Mouse (Mus musculus): ENCODE measurements around the gene Setx. TPM values are rescaled to one million over a fixed set of nuclear protein-coding genes. Genes with fewer than 3 reads are reported as not detected.
A peak's percentile ranks its signal among the peaks of the same experiment; 100 is the strongest.
"Not testable (repeated sequence)": the region's sequence is repeated elsewhere in the genome, so short reads cannot be mapped to it uniquely, and the experiment has no call there.

Setx gene
- 10 to 100 TPM; 61.5 to 66.4 TPM for total RNA-seq (2021)

DNA sequence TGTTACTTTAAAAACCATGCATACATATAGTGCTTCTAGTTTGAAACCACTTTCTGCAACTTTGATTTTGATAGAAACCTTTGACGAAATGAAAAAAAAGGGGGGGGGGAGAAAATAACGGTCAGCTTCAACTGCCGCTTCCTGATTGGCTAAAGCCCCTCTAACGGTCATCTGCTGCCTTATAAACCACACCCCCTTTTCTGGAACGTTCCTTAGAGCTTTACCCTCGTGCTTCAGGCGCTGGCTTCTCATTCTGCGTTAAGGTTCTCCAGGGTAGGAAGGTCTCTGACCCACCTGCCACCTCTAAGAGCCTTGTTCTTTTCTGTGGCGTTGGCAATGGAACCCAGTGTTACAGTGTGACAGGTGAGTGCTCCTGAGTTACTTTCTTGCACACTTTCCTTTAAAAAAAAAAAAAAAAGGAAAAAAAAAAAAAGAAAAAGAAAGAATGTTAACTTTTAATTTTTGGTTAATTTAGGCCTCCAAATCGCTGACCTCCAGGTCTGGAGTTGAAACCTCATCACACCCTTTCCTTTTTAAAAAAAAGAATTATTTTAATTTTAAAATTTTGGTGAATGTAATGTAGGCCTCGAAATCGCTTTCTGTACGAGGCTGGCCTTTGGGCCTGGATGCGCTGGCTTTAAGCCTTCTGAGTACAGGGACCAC, at the start of gene Setx:
Gene Setx, plus strand, starts transcription at position 275 of the 663 bp plus-strand sequence.
- DNase-seq, result no peak
- intact Hi-C loops (cut with DNase I), result no loop called here

GRCm38 (mm10) chr2:29074676-29075075, 49.3 kb upstream of the Setx start:
- intact Hi-C loops (cut with DNase I), result no loop called here
- DNase-seq, result no peak

DNA sequence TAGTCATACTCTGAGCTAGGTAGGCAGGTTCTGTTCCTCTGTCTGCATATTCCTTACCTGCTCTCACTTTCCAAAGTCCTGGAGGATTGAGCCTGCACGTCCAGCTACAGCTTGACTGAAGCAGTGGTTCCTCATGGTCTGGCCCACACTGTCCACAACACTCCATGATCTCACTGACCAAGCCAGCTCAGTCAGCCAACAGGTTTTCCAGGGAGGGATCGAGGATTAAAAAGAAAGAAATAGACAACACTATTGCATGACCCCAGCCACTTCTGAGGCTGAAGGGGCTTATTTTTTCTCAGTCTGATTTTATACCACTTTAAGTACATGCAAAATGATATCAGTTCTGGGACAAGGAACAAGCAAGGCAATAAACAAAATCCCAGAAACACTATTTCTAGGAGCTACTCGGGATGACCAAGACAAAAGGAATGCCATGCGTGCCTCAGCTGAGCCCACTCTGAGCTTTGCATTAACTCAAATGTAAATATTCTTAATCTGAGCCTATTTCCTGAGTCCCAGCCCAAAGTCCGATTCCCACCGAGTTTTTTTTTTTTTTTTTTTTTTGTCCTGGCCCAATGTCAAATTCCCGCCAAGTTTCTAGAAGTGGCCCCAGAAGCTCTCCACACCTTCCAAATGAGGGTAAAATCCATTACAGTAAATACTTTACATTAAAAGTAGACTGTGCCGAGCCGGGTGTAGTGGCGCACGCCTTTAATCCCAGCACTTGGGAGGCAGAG, 48.5 kb upstream of the Setx start:
- intact Hi-C loops (cut with DNase I), result no loop called here
- no peak for DNase-seq

DNA sequence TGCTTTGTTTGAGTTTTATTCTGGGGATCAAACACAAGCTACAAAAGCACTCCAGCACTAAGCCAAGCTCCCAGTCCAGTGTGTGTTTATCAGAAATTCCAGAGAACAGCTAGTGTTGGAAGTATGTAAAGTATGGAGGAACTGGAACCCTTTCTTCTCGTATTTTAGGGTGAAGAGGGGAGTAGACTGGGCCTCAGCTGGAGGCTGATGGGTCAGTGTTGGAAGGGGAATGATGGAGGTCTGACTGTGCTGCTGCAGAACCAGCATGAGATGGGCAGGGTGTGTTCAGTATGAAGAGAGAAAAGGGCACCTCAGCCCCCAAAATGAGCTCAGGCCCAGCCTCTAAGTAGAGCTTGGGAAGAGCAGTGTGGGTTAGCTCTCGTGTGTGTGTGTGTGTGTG, 47.8 kb upstream of the Setx start:
- no peak for DNase-seq
- intact Hi-C loops (cut with DNase I), result no loop called here

DNA sequence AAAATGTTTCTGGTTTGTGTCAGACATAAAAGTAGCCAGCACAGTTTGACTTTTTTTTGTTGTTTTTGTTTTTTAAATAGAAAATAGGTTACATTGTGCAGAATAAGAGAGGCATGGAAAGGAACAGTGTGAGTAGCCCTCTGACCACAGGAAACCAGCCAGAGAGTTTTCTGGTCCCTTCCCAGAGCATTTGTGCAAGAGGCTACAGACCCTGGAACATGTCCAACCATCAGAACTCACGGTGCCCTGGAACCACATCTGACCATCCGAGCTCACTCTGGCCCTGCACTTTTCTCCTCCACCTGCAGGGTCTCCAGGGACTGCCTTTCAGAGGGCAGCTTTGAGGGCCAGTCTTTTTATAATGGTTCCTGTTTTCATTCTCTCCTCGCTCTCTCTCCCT, 42.0 kb upstream of the Setx start:
- intact Hi-C loops (cut with DNase I), result no loop called here
- DNase-seq, result no peak

GRCm38 (mm10) chr2:29086026-29086425, 38.0 kb upstream of the Setx start:
- intact Hi-C loops (cut with DNase I), result no loop called here
- no peak for DNase-seq

DNA sequence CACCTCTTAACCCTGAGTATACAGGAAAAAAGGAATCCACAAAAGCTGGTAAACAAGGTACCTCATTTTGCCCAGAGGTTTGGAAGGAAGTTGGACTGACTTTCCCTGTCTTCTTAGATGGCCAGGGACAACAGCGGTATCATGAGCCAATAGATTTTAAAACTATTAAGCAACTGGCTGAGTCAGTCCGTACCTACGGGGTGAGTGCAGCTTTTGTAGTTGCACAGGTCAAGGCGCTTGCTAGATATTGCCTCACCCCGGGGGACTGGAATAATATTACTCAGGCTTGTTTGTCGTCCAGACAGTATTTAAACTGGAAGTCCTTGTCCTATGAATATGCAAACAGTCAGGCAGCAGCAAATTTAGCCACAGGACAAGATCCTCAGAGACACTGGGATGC, 34.7 kb upstream of the Setx start:
- intact Hi-C loops (cut with DNase I); DNase-seq: not testable (repeated sequence)

DNA sequence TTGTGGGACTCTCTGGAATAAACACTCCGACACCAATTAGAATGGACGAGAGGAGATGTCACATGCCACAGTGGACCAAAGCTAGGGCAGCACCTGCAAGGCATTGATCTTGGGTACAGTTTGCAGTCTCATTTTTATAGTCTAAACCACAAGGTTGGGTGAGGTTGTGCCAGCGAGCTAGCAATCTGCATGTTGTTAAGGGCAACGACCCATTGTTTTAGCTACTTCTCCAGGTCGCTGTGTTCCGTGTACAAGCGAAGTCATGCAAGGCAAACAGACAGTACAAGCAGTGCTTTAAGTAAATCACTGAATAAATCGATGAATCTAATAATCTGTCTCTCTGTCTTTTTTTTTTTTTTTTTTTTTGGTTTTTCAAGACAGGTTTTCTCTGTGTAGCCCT, 28.3 kb upstream of the Setx start:
- DNase-seq, result no peak
- intact Hi-C loops (cut with DNase I), result no loop called here

DNA sequence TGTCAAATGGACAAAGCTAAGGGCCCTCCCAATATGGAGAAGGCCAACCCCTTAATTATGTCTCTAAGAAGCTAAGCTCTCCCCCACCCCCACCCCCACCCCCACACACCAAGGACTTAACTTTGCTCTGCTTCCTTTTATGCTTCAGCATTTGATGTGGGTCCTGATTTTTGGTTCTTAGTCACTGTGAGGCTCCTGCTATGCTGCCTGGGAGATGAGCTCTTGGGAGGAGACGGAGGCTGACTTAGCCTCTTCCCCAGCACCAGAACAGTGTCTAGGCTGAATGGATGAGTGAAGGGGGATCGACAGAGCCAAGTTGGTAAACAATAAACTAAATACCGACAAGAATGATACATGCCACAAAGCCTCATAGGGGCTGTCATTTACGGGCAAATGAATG, 27.2 kb upstream of the Setx start:
- intact Hi-C loops (cut with DNase I), result no loop called here
- no peak for DNase-seq

GRCm38 (mm10) chr2:29097465-29097864, 26.5 kb upstream of the Setx start:
- intact Hi-C loops (cut with DNase I), result no loop called here
- no peak for DNase-seq

- intact Hi-C loops (cut with DNase I); DNase-seq: not testable (repeated sequence)
Observed at GRCm38 (mm10) chr2:29097955-29098354, 26.0 kb upstream of the Setx start.

- intact Hi-C loops (cut with DNase I), result no loop called here
- DNase-seq, result no peak
Observed at GRCm38 (mm10) chr2:29098786-29099185, 25.2 kb upstream of the Setx start.

DNA sequence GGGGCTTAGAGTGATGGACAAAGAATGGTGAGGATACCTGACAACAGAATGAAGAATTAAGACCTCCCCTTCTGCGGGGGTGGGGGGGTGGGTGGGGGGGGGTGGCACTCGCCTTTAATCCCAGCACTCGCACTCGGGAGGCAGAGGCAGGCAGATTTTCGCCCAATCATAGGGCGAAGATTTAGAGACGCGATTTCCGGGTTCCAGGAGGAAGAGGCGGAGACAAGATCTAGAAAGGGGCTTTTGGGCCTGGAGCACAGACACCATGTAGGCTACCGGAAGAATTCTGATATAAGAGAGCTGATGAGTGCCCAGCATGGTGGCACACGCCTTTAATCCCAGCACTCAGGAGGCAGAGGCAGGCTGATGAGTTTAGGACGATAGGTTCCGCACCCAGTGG, 24.3 kb upstream of the Setx start:
- no peak for DNase-seq
- intact Hi-C loops (cut with DNase I), result no loop called here

DNA sequence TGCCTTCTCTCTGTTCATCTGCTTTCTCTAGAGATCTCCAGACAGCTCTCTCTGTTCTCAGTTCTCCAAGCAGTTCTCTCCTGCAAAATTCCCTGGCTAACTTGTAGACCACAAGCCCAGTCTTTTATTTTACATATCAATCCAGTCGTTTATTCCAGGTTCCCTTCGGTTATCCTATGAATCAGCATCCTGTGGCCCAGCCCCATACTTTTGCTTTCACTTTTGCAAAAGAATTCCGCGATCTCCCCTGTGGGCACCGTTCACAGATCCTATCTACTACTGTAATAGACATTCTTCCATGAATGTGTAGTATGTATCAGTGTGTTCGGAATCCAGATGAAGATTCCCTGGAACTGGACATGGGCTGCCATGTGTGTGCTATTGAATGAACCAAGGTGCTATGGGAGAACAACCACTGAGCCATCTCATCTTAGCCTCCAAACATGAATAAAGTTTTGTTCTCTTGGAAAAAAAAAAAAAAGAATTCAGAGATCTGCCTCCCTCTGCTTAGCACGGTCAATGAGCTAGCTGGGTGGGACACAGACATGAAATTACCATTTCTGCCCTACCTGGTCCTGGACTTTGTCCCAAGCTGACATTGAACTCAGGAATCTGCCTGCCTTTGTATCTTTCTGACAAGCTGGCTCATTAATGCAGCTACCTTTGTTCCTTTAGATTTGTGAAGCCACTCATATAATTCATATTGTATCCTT, 23.0 kb upstream of the Setx start:
- intact Hi-C loops (cut with DNase I), result no loop called here
- DNase-seq, result no peak

DNA sequence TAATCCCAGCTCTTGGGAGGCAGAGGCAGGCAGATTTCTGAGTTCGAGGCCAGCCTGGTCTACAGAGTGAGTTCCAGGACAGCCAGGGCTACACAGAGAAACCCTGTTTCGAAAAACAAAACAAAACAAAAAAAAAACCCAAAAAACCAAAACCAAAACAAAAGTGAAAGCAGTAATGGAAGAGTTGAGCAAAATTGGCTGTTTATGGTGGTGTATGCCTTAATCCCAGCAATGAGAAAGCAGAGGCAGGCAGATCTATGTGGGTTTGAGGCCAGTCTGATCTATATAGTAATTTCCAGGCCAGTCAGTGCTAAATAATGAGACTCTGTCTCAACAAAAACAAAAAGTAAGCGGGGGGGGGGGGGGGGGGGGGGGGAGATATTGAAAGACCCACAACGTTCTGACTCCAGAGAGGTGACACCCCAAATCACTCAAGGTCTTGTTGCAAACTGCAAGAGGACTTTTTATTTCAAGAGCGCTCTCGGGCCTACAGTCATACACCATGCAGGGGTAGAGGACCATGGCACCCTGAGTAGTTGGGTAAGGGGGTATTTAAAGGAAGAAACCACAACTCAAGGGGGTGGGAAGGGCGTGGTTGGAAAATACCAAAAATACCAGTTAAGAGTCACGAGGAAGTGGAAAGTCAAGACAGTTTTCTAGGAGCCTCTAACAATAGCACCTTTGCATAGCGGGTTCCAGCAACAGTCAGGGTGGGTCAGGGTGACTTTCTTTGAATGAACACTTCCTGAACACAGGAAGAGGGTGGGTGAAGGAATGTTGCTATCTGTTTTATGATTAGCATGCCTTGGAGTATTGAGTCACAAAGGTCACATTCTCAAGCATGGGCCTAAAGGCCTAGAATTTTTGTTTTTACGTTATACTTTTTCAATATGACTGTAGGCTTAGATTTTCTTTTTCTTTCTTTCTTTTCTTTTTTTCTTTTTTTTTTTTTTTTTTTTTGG, 21.3 kb upstream of the Setx start:
- DNase-seq; intact Hi-C loops (cut with DNase I): not testable (repeated sequence)

- DNase-seq, result no peak
- intact Hi-C loops (cut with DNase I), result no loop called here
Observed at GRCm38 (mm10) chr2:29120969-29121368, 3.0 kb upstream of the Setx start.

- intact Hi-C loops (cut with DNase I), result no loop called here
Observed at GRCm38 (mm10) chr2:29122446-29122845, 1.5 kb upstream of the Setx start.

GRCm38 (mm10) chr2:29124571-29124935, 572 bp downstream of the Setx start:
- intact Hi-C loops (cut with DNase I), result no loop called here
- no peak for DNase-seq

More at GRCm38 (mm10) chr2:29122446-29122845, 1.5 kb upstream of the Setx start:
- no peak for DNase-seq

GRCm38 (mm10) chr2:29124936-29125701, 1.1 kb downstream of the Setx start:
- DNase-seq, result peak; percentile 100
- intact Hi-C loops (cut with DNase I), result no loop called here
